Mouse (Mus musculus): ENCODE results near the gene Tshr. TPM values are rescaled to one million over a fixed set of nuclear protein-coding genes. Genes with fewer than 3 reads are reported as not detected.
"Not testable (repeated sequence)": the region's sequence is repeated elsewhere in the genome, so short reads cannot be mapped to it uniquely, and the experiment has no call there.

Gene Tshr
- polyA plus RNA-seq, 1 experiment from 2014 or later, result 0.39 TPM

GRCm38 (mm10) chr12:91579665-91580064, 195.3 kb downstream of the Tshr start:
- no peak for ATAC-seq (ENCODE audit: low FRiP score, low read depth)
- H3K36me3 ChIP-seq, result peaks cover 34% of the 10 kb centered on the region
- H3K4me2 ChIP-seq (replicated peaks), result no peak overlapping the region
- H3K27me3 ChIP-seq (replicated peaks), result no peaks in the 10 kb centered on the region
- H3K4me1 ChIP-seq, result peaks cover 16% of the 10 kb centered on the region
- no peak overlapping the region for H3K9ac ChIP-seq
- H3K27ac ChIP-seq, result no peak overlapping the region
- H3K4me3 ChIP-seq, result no peak overlapping the region
- 97% methylated on average over 2 of the region's 2 CpGs for WGBS
- no peaks in the 10 kb centered on the region for H3K9me3 ChIP-seq

- 95% methylated on average over 6 of the region's 6 CpGs for whole genome bisulfite sequencing
- Histone ChIP-seq H3K4me2 (replicated peaks) (no peak overlapping the region), H3K4me1 (peaks cover 16% of the 10 kb centered on the region), H3K9ac (no peak overlapping the region), H3K4me3 (no peak overlapping the region), H3K27me3 (replicated peaks) (no peaks in the 10 kb centered on the region), H3K9me3 (no peaks in the 10 kb centered on the region), H3K36me3 (peaks cover 35% of the 10 kb centered on the region), H3K27ac (no peak overlapping the region)
- no peak for ATAC-seq (ENCODE audit: low FRiP score, low read depth)
Observed at GRCm38 (mm10) chr12:91581204-91582070, 197.1 kb downstream of the Tshr start.

GRCm38 (mm10) chr12:91582362-91583002, 198.1 kb downstream of the Tshr start:
- H3K27ac ChIP-seq, result no peak overlapping the region
- peaks cover 31% of the 10 kb centered on the region for H3K36me3 ChIP-seq
- H3K4me1 ChIP-seq, result peaks cover 22% of the 10 kb centered on the region
- no peak for ATAC-seq (ENCODE audit: low FRiP score, low read depth)
- WGBS, result 54% methylated on average over 6 of the region's 6 CpGs
- H3K27me3 ChIP-seq (replicated peaks), result no peaks in the 10 kb centered on the region
- H3K9me3 ChIP-seq, result no peaks in the 10 kb centered on the region
- no peak overlapping the region for H3K4me3 ChIP-seq
- no peak overlapping the region for H3K9ac ChIP-seq
- H3K4me2 ChIP-seq (replicated peaks), result no peak overlapping the region

GRCm38 (mm10) chr12:91583409-91583808, 199.0 kb downstream of the Tshr start:
- H3K27ac ChIP-seq, result no peak overlapping the region
- no peaks in the 10 kb centered on the region for H3K27me3 ChIP-seq (replicated peaks)
- no peak overlapping the region for H3K4me3 ChIP-seq
- H3K4me1 ChIP-seq, result peaks cover 22% of the 10 kb centered on the region
- H3K9ac ChIP-seq, result 0 out of 2 replicates have a peak overlapping the region, but pooled peaks have one; percentile 17
- H3K9me3 ChIP-seq, result no peaks in the 10 kb centered on the region
- WGBS, result 42% methylated on average over 6 of the region's 6 CpGs
- H3K4me2 ChIP-seq (replicated peaks), result no peak overlapping the region; the same call in 1 of the 2 replicates
- H3K36me3 ChIP-seq, result peaks cover 26% of the 10 kb centered on the region
- no peak for ATAC-seq (ENCODE audit: low FRiP score, low read depth)

- Histone ChIP-seq H3K4me2 (replicated peaks) (no peak overlapping the region), H3K27ac (no peak overlapping the region), H3K27me3 (replicated peaks) (no peaks in the 10 kb centered on the region), H3K9ac (no peak overlapping the region), H3K4me3 (no peak overlapping the region), H3K36me3 (peaks cover 18% of the 10 kb centered on the region), H3K9me3 (no peaks in the 10 kb centered on the region), H3K4me1 (peaks cover 22% of the 10 kb centered on the region)
- ATAC-seq (ENCODE audit: low FRiP score, low read depth), result no peak
- 95% methylated on average over 3 of the region's 3 CpGs for WGBS
Observed at GRCm38 (mm10) chr12:91585206-91585605, 200.8 kb downstream of the Tshr start.

GRCm38 (mm10) chr12:91585815-91586214, 201.5 kb downstream of the Tshr start:
- not testable (repeated sequence) for ATAC-seq (ENCODE audit: low FRiP score, low read depth); H3K4me3 ChIP-seq; H3K27ac ChIP-seq; H3K9me3 ChIP-seq; H3K27me3 ChIP-seq (replicated peaks); H3K4me2 ChIP-seq (replicated peaks); H3K9ac ChIP-seq
- Histone ChIP-seq H3K4me1 (peaks cover 24% of the 10 kb centered on the region), H3K36me3 (peaks cover 18% of the 10 kb centered on the region)
- WGBS, result 96% methylated on average over 4 of the region's 4 CpGs

- no peak overlapping the region for H3K9ac ChIP-seq
- H3K4me3 ChIP-seq, result peak overlapping the region; percentile 97
- no peak overlapping the region for H3K27ac ChIP-seq
- 52% methylated on average over 3 of the region's 3 CpGs for WGBS
- H3K4me1 ChIP-seq, result peaks cover 27% of the 10 kb centered on the region
- H3K27me3 ChIP-seq (replicated peaks), result no peaks in the 10 kb centered on the region
- ATAC-seq (ENCODE audit: low FRiP score, low read depth), result no peak
- H3K9me3 ChIP-seq, result no peaks in the 10 kb centered on the region
- H3K36me3 ChIP-seq, result peaks cover 15% of the 10 kb centered on the region
- H3K4me2 ChIP-seq (replicated peaks), result peak overlapping the region; percentile 55
Observed at GRCm38 (mm10) chr12:91587077-91587476, 202.7 kb downstream of the Tshr start.

GRCm38 (mm10) chr12:91587491-91588033, 203.2 kb downstream of the Tshr start:
- Histone ChIP-seq H3K27me3 (replicated peaks) (no peaks in the 10 kb centered on the region), H3K4me2 (replicated peaks) (peak overlapping the region; percentile 55), H3K4me3 (peak overlapping the region; percentile 97), H3K9me3 (no peaks in the 10 kb centered on the region), H3K36me3 (peaks cover 15% of the 10 kb centered on the region), H3K4me1 (peaks cover 26% of the 10 kb centered on the region), H3K9ac (peak overlapping the region; percentile 100), H3K27ac (peak overlapping the region; percentile 43)
- 3% methylated on average over 5 of the region's 5 CpGs for WGBS
- no peak for ATAC-seq (ENCODE audit: low FRiP score, low read depth)

GRCm38 (mm10) chr12:91588176-91588669, 203.9 kb downstream of the Tshr start:
- H3K36me3 ChIP-seq, result peaks cover 14% of the 10 kb centered on the region
- peaks cover 19% of the 10 kb centered on the region; the same call in 1 of the 2 replicates for H3K4me1 ChIP-seq
- peak; percentile 88 for ATAC-seq (ENCODE audit: low FRiP score, low read depth)
- no peaks in the 10 kb centered on the region for H3K27me3 ChIP-seq (replicated peaks)
- H3K4me2 ChIP-seq (replicated peaks), result peak overlapping the region; percentile 55
- WGBS, result 0% methylated on average over 32 of the region's 32 CpGs
- peak overlapping the region; percentile 100 for H3K9ac ChIP-seq
- no peaks in the 10 kb centered on the region for H3K9me3 ChIP-seq
- peak overlapping the region; percentile 43 for H3K27ac ChIP-seq
- H3K4me3 ChIP-seq, result peak overlapping the region; percentile 97

- under 1% methylated on average over 69 of the region's 83 CpGs for WGBS
- no peak; the same call in 1 of the 2 replicates for ATAC-seq (ENCODE audit: low FRiP score, low read depth)
- no peaks in the 10 kb centered on the region for H3K9me3 ChIP-seq
Observed at GRCm38 (mm10) chr12:91588670-91589541, 204.5 kb downstream of the Tshr start.

GRCm38 (mm10) chr12:91589542-91589846, 205.1 kb downstream of the Tshr start:
- Histone ChIP-seq H3K4me3 (peak overlapping the region; percentile 97), H3K27ac (peak overlapping the region; percentile 99), H3K4me2 (replicated peaks) (peak overlapping the region; percentile 70), H3K36me3 (peaks cover 13% of the 10 kb centered on the region), H3K4me1 (peaks cover 11% of the 10 kb centered on the region; the same call in 1 of the 2 replicates), H3K27me3 (replicated peaks) (no peaks in the 10 kb centered on the region), H3K9ac (peak overlapping the region; percentile 100), H3K9me3 (no peaks in the 10 kb centered on the region)
- ATAC-seq (ENCODE audit: low FRiP score, low read depth), result no peak
- under 1% methylated on average over 11 of the region's 11 CpGs for WGBS

More at GRCm38 (mm10) chr12:91588670-91589541, 204.5 kb downstream of the Tshr start:
- H3K27me3 ChIP-seq (replicated peaks), result no peaks in the 10 kb centered on the region
- H3K36me3 ChIP-seq, result peaks cover 13% of the 10 kb centered on the region
- H3K4me2 ChIP-seq (replicated peaks), result peak overlapping the region; percentile 70
- peaks cover 13% of the 10 kb centered on the region; the same call in 1 of the 2 replicates for H3K4me1 ChIP-seq
- peak overlapping the region; percentile 97 for H3K4me3 ChIP-seq
- H3K27ac ChIP-seq, result peak overlapping the region; percentile 99
- H3K9ac ChIP-seq, result peak overlapping the region; percentile 100
